In the genomic region with DNA sequence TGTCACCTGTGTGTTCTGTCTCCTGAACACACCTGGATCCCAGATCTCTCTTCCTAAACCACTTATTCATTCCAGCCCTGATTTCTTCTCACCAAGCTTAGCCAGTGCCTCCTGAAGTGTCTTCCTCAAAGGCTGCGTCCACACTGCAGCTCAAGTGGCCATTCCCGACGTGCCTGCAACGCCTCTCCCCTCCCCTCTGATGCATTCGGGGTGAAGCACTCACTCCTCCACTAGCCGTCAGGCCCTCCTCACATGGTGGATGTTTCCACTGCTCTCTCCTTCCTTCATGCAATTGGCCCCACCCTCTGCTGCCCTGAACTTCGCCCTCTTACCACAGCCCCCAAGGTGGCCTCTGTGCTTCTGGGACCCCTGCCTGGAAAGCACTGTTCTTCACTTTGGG, we compare ENCODE assay signal across 25 mouse cellular contexts. TPM values are rescaled to one million over a fixed set of nuclear protein-coding genes. Genes with fewer than 3 reads are reported as not detected.
"Had no signal": no experiment of that assay in that cellular context is flagged by ENCODE, and none has a peak within 500 bp of the region (broad histone marks: within the 10 kb centered on the region; RNA-seq: fewer than 3 reads in every experiment).

No protein-coding gene starts in this region.

- DNase-seq: kidney, adult 18-20 months; kidney, adult 9 months; kidney, postnatal 25 days; layer of hippocampus, adult 9-11 months; liver; retina, postnatal 1 day; right cerebral cortex, postnatal 25 days; spleen, adult 18-20 months; thymus, adult 2 months; thymus, postnatal 14 days; thymus, postnatal 4 days had no signal

- H3K9me3 ChIP-seq: limb, embryonic 10.5 days; limb, embryonic 13.5 days; liver, embryonic 12.5 days; liver, embryonic 15.5 days; midbrain, embryonic 12.5 days; midbrain, embryonic 15.5 days; neural tube, embryonic 12.5 days; neural tube, embryonic 15.5 days had no signal

- H3K27me3 ChIP-seq: limb, embryonic 13.5 days; liver, embryonic 12.5 days; liver, embryonic 15.5 days; midbrain, embryonic 12.5 days; midbrain, embryonic 15.5 days; neural tube, embryonic 12.5 days; neural tube, embryonic 15.5 days had no signal

- H3K4me2 ChIP-seq: limb, embryonic 13.5 days; liver, embryonic 12.5 days; liver, embryonic 15.5 days; midbrain, embryonic 12.5 days; midbrain, embryonic 15.5 days; neural tube, embryonic 12.5 days; neural tube, embryonic 15.5 days had no signal

- H3K36me3 ChIP-seq: limb, embryonic 10.5 days; limb, embryonic 13.5 days; liver, embryonic 12.5 days; liver, embryonic 15.5 days; midbrain, embryonic 12.5 days; midbrain, embryonic 15.5 days; neural tube, embryonic 12.5 days; neural tube, embryonic 15.5 days had no signal

- H3K9ac ChIP-seq: limb, embryonic 13.5 days; liver, embryonic 12.5 days; liver, embryonic 15.5 days; midbrain, embryonic 12.5 days; midbrain, embryonic 15.5 days; neural tube, embryonic 12.5 days; neural tube, embryonic 15.5 days had no signal

- ATAC-seq: liver, embryonic 12.5 days; midbrain, embryonic 15.5 days had no signal

- H3K4me1 ChIP-seq: liver, embryonic 12.5 days; liver, embryonic 15.5 days; midbrain, embryonic 12.5 days; midbrain, embryonic 15.5 days; neural tube, embryonic 12.5 days; neural tube, embryonic 15.5 days had no signal

- H3K4me3 ChIP-seq: layer of hippocampus, adult 2 months; limb, embryonic 10.5 days; limb, embryonic 13.5 days; liver, embryonic 12.5 days; liver, embryonic 15.5 days; midbrain, embryonic 12.5 days; midbrain, embryonic 15.5 days; neural tube, embryonic 12.5 days; neural tube, embryonic 15.5 days had no signal

- H3K27ac ChIP-seq: kidney, postnatal 0 days; layer of hippocampus, adult 2 months; limb, embryonic 10.5 days; limb, embryonic 13.5 days; liver, embryonic 12.5 days; liver, embryonic 15.5 days; macrophage; midbrain, embryonic 12.5 days; midbrain, embryonic 15.5 days; neural tube, embryonic 12.5 days; neural tube, embryonic 15.5 days had no signal

RNA-seq across cellular contexts. Expression of gene Vamp9, which starts 9.4 kb away (rescaled TPM):
- total RNA-seq: megakaryocyte, adult 5-6 weeks had no signal
- polyA plus RNA-seq: large intestine, adult 2 months; limb, embryonic 10.5 days; liver, embryonic 12.5 days; liver, embryonic 15.5 days; macrophage; stomach, embryonic 16.5 days; thymus, adult 2 months had no signal
